Mouse (Mus musculus): ENCODE measurements around the gene Atxn3.

- TF ChIP-seq CTCF (IDR thresholded peaks at IDR 0.05; ENCODE audit: low read depth, low read length) (no peak), POLR2A (IDR thresholded peaks at IDR 0.05; ENCODE audit: insufficient read depth, low read length) (no peak), EP300 (IDR thresholded peaks at IDR 0.05; ENCODE audit: insufficient read depth, low read depth, low read length) (no peak)
Measured at GRCm38 (mm10) chr12:101922313-101922712, 35.7 kb downstream of the Atxn3 start.
